Mouse (Mus musculus): ENCODE results near the gene Gm45062. TPM values are rescaled to one million over a fixed set of nuclear protein-coding genes. Genes with fewer than 3 reads are reported as not detected.

Gm45062 gene
- polyA plus RNA-seq, 1 experiment from 2014 or later = 8.2 TPM

- ATAC-seq (ENCODE audit: low read depth) = no peak
- 66% methylated on average over 5 of the region's 5 CpGs for WGBS
- DNase-seq (ENCODE audit: low spot score) = no peak
- no peak overlapping the region for H3K4me2 ChIP-seq (ENCODE audit: low read depth, low read length)
- no peaks in the 10 kb centered on the region for H3K9me3 ChIP-seq (ENCODE audit: control insufficient read depth, low read length)
- no peaks in the 10 kb centered on the region for H3K4me1 ChIP-seq (ENCODE audit: control insufficient read depth, insufficient read depth, low read length)
- H3K36me3 ChIP-seq (ENCODE audit: control insufficient read depth, insufficient read depth, low read length) = no peaks in the 10 kb centered on the region
- H3K9ac ChIP-seq (ENCODE audit: low read depth, low read length) = no peak overlapping the region
- H3K27ac ChIP-seq (replicated peaks; ENCODE audit: low read depth, low read length) = no peak overlapping the region
- no peak overlapping the region for H3K4me3 ChIP-seq (ENCODE audit: low read depth, low read length)
- H3K27me3 ChIP-seq (replicated peaks; ENCODE audit: control insufficient read depth, insufficient read depth, low read length) = no peaks in the 10 kb centered on the region
Measured at GRCm38 (mm10) chr6:8488249-8488648, 229.0 kb downstream of the Gm45062 start.

GRCm38 (mm10) chr6:8489266-8489665, 230.0 kb downstream of the Gm45062 start:
- no peak overlapping the region for H3K4me2 ChIP-seq (ENCODE audit: low read depth, low read length)
- 75% methylated on average over 7 of the region's 7 CpGs for WGBS
- no peak overlapping the region for H3K27ac ChIP-seq (replicated peaks; ENCODE audit: low read depth, low read length)
- no peak overlapping the region for H3K4me3 ChIP-seq (ENCODE audit: low read depth, low read length)
- H3K9ac ChIP-seq (ENCODE audit: low read depth, low read length) = no peak overlapping the region
- no peak for DNase-seq (ENCODE audit: low spot score)
- no peak for ATAC-seq (ENCODE audit: low read depth)
- H3K4me1 ChIP-seq (ENCODE audit: control insufficient read depth, insufficient read depth, low read length) = no peaks in the 10 kb centered on the region
- H3K27me3 ChIP-seq (replicated peaks; ENCODE audit: control insufficient read depth, insufficient read depth, low read length) = no peaks in the 10 kb centered on the region
- no peaks in the 10 kb centered on the region for H3K9me3 ChIP-seq (ENCODE audit: control insufficient read depth, low read length)
- H3K36me3 ChIP-seq (ENCODE audit: control insufficient read depth, insufficient read depth, low read length) = no peaks in the 10 kb centered on the region

DNA sequence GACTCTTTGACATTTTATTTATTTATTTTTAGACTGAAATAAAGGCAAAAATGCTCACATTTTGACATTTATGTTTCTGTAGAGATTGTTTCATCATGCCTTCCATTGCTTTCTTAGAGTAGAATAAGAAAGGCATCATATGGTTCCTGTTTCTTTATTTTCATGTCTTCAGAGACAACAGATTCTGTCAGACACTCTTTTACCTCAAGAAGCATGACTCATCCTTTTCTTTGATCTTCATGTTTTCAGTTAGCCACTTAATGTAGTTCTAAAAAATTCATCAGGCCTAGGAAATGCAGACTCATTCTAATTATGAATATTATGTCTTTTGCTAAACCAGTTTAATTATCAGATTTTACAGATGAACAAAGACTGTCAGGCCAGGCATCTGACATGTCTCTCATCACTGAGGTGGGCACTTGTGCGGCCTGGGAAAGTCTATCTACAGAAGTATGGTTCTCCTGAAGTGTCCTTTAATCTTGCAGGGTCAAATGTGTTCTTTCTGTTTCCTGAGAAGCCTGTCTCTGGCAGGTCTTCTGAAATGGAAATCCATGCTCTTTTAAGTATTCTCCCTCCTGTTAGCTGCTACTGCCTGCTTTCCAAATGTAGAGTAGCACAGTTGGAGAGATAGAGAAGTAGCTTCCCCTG, 230.8 kb downstream of the Gm45062 start:
- Histone ChIP-seq H3K4me2 (ENCODE audit: low read depth, low read length) (no peak overlapping the region), H3K4me1 (ENCODE audit: control insufficient read depth, insufficient read depth, low read length) (no peaks in the 10 kb centered on the region), H3K27me3 (replicated peaks; ENCODE audit: control insufficient read depth, insufficient read depth, low read length) (no peaks in the 10 kb centered on the region), H3K4me3 (ENCODE audit: low read depth, low read length) (no peak overlapping the region), H3K27ac (replicated peaks; ENCODE audit: low read depth, low read length) (no peak overlapping the region), H3K36me3 (ENCODE audit: control insufficient read depth, insufficient read depth, low read length) (no peaks in the 10 kb centered on the region), H3K9me3 (ENCODE audit: control insufficient read depth, low read length) (no peaks in the 10 kb centered on the region), H3K9ac (ENCODE audit: low read depth, low read length) (no peak overlapping the region)
- DNase-seq (ENCODE audit: low spot score) (no peak), ATAC-seq (ENCODE audit: low read depth) (no peak)
- WGBS = 83% methylated on average over 1 of the region's 1 CpGs

DNA sequence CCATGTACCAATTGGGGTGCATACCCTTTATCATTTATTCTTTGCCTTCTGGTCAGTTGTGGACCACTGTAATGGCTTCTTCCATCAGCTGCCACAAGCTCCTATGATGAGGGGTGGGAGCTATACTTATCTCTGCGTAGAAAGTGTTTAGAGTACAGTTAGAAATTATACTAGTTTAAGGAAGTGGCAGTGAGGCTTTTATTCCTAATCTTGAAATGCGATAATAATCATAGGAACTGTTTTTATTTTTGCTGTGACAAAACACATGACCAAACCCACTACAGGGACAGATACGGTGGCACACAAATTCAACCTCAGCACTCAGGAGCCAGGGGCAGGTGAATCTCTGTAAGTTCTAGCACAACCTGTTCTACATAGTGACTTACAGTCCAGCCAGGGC, 233.0 kb downstream of the Gm45062 start:
- Histone ChIP-seq H3K9me3 (ENCODE audit: control insufficient read depth, low read length) (no peaks in the 10 kb centered on the region), H3K36me3 (ENCODE audit: control insufficient read depth, insufficient read depth, low read length) (no peaks in the 10 kb centered on the region), H3K4me3 (ENCODE audit: low read depth, low read length) (no peak overlapping the region), H3K9ac (ENCODE audit: low read depth, low read length) (no peak overlapping the region), H3K4me1 (ENCODE audit: control insufficient read depth, insufficient read depth, low read length) (no peaks in the 10 kb centered on the region), H3K4me2 (ENCODE audit: low read depth, low read length) (no peak overlapping the region), H3K27ac (replicated peaks; ENCODE audit: low read depth, low read length) (no peak overlapping the region), H3K27me3 (replicated peaks; ENCODE audit: control insufficient read depth, insufficient read depth, low read length) (no peaks in the 10 kb centered on the region)
- ATAC-seq (ENCODE audit: low read depth) (no peak), DNase-seq (ENCODE audit: low spot score) (no peak)
- WGBS = 89% methylated on average over 3 of the region's 3 CpGs

DNA sequence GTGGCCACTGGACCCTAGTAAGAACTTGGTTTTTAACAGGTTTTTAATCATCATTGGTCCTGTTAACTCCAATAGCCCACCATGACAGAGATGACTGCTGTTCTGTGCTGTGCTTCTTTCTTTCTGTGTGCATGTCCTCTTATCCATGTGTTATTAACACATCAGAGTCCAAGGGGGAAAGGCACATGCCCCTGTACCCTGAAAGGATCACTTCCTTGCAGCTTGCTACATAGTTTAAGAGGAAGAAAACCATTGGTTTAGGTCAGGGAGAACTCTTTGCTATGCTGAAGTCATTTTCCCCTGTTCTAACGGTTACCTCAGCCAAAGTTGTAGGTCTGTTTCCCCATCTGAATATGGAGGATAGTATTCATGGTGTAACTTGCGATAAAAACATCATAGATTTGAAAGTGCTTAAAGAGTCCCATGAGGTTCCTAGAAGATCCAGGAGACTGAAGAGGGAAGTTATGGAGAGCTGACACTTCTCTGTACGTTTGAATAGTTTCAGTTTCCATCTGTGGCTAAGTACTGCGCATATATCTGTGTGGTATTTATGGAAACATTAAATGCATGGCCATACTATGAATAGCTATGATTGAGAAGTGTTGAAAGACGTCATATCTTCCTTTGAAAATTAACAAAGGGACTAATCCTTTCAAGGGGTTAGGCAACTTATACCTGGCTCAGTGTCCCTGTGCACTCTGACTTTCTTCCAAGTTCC, 236.0 kb downstream of the Gm45062 start:
- H3K4me1 ChIP-seq (ENCODE audit: control insufficient read depth, insufficient read depth, low read length) = no peaks in the 10 kb centered on the region

GRCm38 (mm10) chr6:8495827-8496222, 236.6 kb downstream of the Gm45062 start:
- H3K4me2 ChIP-seq (ENCODE audit: low read depth, low read length) = no peak overlapping the region
- no peaks in the 10 kb centered on the region for H3K27me3 ChIP-seq (replicated peaks; ENCODE audit: control insufficient read depth, insufficient read depth, low read length)
- H3K4me1 ChIP-seq (ENCODE audit: control insufficient read depth, insufficient read depth, low read length) = no peaks in the 10 kb centered on the region
- no peaks in the 10 kb centered on the region for H3K36me3 ChIP-seq (ENCODE audit: control insufficient read depth, insufficient read depth, low read length)
- WGBS = 74% methylated on average over 4 of the region's 4 CpGs
- no peak overlapping the region for H3K4me3 ChIP-seq (ENCODE audit: low read depth, low read length)
- peak; percentile 22; the same call in 1 of the 2 replicates for ATAC-seq (ENCODE audit: low read depth)
- no peak overlapping the region for H3K27ac ChIP-seq (replicated peaks; ENCODE audit: low read depth, low read length)
- DNase-seq (ENCODE audit: low spot score) = no peak
- peaks cover 14% of the 10 kb centered on the region; the same call in 1 of the 2 replicates for H3K9me3 ChIP-seq (ENCODE audit: control insufficient read depth, low read length)
- no peak overlapping the region for H3K9ac ChIP-seq (ENCODE audit: low read depth, low read length)

More for the DNA sequence above, 236.0 kb downstream of the Gm45062 start:
- Histone ChIP-seq H3K9ac (ENCODE audit: low read depth, low read length) (no peak overlapping the region), H3K4me2 (ENCODE audit: low read depth, low read length) (no peak overlapping the region), H3K27me3 (replicated peaks; ENCODE audit: control insufficient read depth, insufficient read depth, low read length) (no peaks in the 10 kb centered on the region), H3K4me3 (ENCODE audit: low read depth, low read length) (no peak overlapping the region), H3K27ac (replicated peaks; ENCODE audit: low read depth, low read length) (no peak overlapping the region), H3K9me3 (ENCODE audit: control insufficient read depth, low read length) (peaks cover 14% of the 10 kb centered on the region; the same call in 1 of the 2 replicates), H3K36me3 (ENCODE audit: control insufficient read depth, insufficient read depth, low read length) (no peaks in the 10 kb centered on the region)
- 75% methylated on average over 5 of the region's 5 CpGs for WGBS
- DNase-seq (ENCODE audit: low spot score) (no peak), ATAC-seq (ENCODE audit: low read depth) (0 out of 2 replicates have a peak, but pooled peaks have one; percentile 9)

DNA sequence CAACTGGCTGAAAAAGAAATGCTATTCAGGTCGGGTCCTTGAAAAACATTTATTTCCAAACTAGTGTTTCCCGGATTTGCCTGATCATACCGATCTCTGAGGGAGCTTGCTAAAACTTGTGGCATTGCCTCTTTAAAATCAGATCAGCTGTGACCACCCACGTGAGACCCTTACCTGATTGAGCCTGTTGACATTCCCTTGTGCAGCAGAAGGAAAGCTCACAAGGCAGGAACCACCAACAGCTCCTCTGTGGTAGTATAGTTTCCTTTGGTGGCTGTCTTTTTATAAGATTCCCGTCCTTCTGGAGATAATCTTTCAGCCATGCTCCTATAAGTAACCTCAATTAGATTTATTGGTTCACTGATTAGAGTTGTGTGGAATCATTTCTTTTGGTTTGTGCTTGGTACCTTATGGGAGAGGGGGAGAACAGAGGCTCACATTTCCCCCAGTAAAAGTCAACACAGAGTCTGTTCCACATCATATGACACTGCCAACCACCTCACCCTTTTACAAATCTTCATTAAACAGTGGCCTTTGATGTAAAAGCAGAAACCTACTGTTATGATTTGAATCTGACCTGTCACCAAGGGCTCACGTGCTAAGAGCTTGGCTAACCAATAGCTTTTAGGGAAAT, 238.1 kb downstream of the Gm45062 start:
- 65% methylated on average over 6 of the region's 6 CpGs for WGBS
- H3K9me3 ChIP-seq (ENCODE audit: control insufficient read depth, low read length) = peaks cover 14% of the 10 kb centered on the region; the same call in 1 of the 2 replicates
- no peak for ATAC-seq (ENCODE audit: low read depth)
- H3K4me2 ChIP-seq (ENCODE audit: low read depth, low read length) = no peak overlapping the region
- H3K27ac ChIP-seq (replicated peaks; ENCODE audit: low read depth, low read length) = no peak overlapping the region
- H3K4me1 ChIP-seq (ENCODE audit: control insufficient read depth, insufficient read depth, low read length) = no peaks in the 10 kb centered on the region
- H3K27me3 ChIP-seq (replicated peaks; ENCODE audit: control insufficient read depth, insufficient read depth, low read length) = no peaks in the 10 kb centered on the region
- no peak for DNase-seq (ENCODE audit: low spot score)
- H3K4me3 ChIP-seq (ENCODE audit: low read depth, low read length) = no peak overlapping the region
- H3K36me3 ChIP-seq (ENCODE audit: control insufficient read depth, insufficient read depth, low read length) = no peaks in the 10 kb centered on the region
- no peak overlapping the region for H3K9ac ChIP-seq (ENCODE audit: low read depth, low read length)

DNA sequence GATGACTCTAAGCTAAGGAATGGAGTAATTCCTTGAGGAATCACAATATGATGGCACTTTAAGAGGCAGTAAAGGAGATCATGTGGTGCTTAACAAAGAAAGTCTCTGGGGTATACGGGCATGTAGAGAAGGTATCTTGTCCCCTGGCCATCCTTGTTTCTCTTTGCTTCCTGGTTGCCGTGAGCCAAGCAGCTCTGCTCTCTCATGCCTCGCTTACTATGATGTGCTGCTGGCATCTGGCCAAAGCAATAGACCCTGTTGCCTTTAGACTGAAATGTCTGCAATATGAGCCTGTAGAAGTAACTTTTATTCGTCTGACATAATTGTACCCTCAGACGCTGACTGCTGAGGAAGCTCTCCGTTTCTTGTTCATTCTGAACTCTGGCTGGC, 238.6 kb downstream of the Gm45062 start:
- Histone ChIP-seq H3K9ac (ENCODE audit: low read depth, low read length) (no peak overlapping the region), H3K9me3 (ENCODE audit: control insufficient read depth, low read length) (peaks cover 14% of the 10 kb centered on the region; the same call in 1 of the 2 replicates), H3K27ac (replicated peaks; ENCODE audit: low read depth, low read length) (no peak overlapping the region), H3K27me3 (replicated peaks; ENCODE audit: control insufficient read depth, insufficient read depth, low read length) (no peaks in the 10 kb centered on the region), H3K4me1 (ENCODE audit: control insufficient read depth, insufficient read depth, low read length) (no peaks in the 10 kb centered on the region), H3K4me2 (ENCODE audit: low read depth, low read length) (no peak overlapping the region), H3K4me3 (ENCODE audit: low read depth, low read length) (no peak overlapping the region), H3K36me3 (ENCODE audit: control insufficient read depth, insufficient read depth, low read length) (no peaks in the 10 kb centered on the region)
- peak; percentile 64 for DNase-seq (ENCODE audit: low spot score)
- ATAC-seq (ENCODE audit: low read depth) = 0 out of 2 replicates have a peak, but pooled peaks have one; percentile 26
- 34% methylated on average over 6 of the region's 6 CpGs for WGBS
